19 mouse cellular contexts compared by ENCODE assay signal in genomic region chr6:14922704-14923103, GRCm38 (mm10). TPM values are rescaled to one million over a fixed set of nuclear protein-coding genes. Genes with fewer than 3 reads are reported as not detected.
"Had no signal": no experiment of that assay in that cellular context is flagged by ENCODE, and none has a peak within 500 bp of the region (broad histone marks: within the 10 kb centered on the region; RNA-seq: fewer than 3 reads in every experiment).

No protein-coding gene starts in this region.

- DNase-seq: lung, adult 2 months; lung, postnatal 14 days; lung, postnatal 36 days; right cerebral cortex, postnatal 14 days; thymus, adult 2 months; thymus, postnatal 25 days; thymus, postnatal 4 days had no signal

- H3K9ac ChIP-seq: lung, embryonic 15.5 days; midbrain, embryonic 13.5 days; midbrain, embryonic 15.5 days; neural tube, embryonic 12.5 days; stomach, embryonic 15.5 days had no signal

- H3K9me3 ChIP-seq: lung, embryonic 15.5 days; megakaryocyte, embryonic 14.5 days; midbrain, embryonic 13.5 days; midbrain, embryonic 15.5 days; neural tube, embryonic 12.5 days; stomach, embryonic 15.5 days had no signal

- H3K36me3 ChIP-seq: lung, embryonic 15.5 days; midbrain, embryonic 13.5 days; midbrain, embryonic 15.5 days; neural tube, embryonic 12.5 days; stomach, embryonic 15.5 days had no signal

- H3K27me3 ChIP-seq: lung, embryonic 15.5 days; megakaryocyte, embryonic 14.5 days; midbrain, embryonic 13.5 days; midbrain, embryonic 15.5 days; neural tube, embryonic 12.5 days; stomach, embryonic 15.5 days had no signal

- H3K4me2 ChIP-seq: lung, embryonic 15.5 days; midbrain, embryonic 11.5 days; midbrain, embryonic 13.5 days; midbrain, embryonic 15.5 days; neural tube, embryonic 12.5 days; stomach, embryonic 15.5 days had no signal

- H3K4me3 ChIP-seq: lung, embryonic 15.5 days; megakaryocyte, embryonic 14.5 days; midbrain, embryonic 13.5 days; midbrain, embryonic 15.5 days; neural tube, embryonic 12.5 days; stomach, embryonic 15.5 days had no signal

- ATAC-seq: lung, postnatal 0 days; midbrain, embryonic 13.5 days; midbrain, embryonic 15.5 days had no signal

- H3K4me1 ChIP-seq: megakaryocyte, embryonic 14.5 days; midbrain, embryonic 13.5 days; midbrain, embryonic 15.5 days; neural tube, embryonic 12.5 days; stomach, embryonic 15.5 days had no signal

- H3K27ac ChIP-seq: lung, embryonic 15.5 days; macrophage; midbrain, embryonic 13.5 days; midbrain, embryonic 15.5 days; neural tube, embryonic 12.5 days; stomach, embryonic 15.5 days; stomach, postnatal 0 days had no signal

RNA-seq across cellular contexts. Expression of gene Foxp2, which starts 21.6 kb away (rescaled TPM):
- total RNA-seq: megakaryocyte progenitor cell, adult 5-6 weeks; monocyte, adult 5-6 weeks had no signal
- polyA plus RNA-seq: macrophage had no signal
